Mouse (Mus musculus) midbrain, postnatal 0 days (tissue): ENCODE data around the gene Ccz1. TPM values are rescaled to one million over a fixed set of nuclear protein-coding genes. Genes with fewer than 3 reads are reported as not detected.

Experiments used
- ATAC-seq: fragments of 200-750 bp; cut with Nextera tagmentation; 2 replicates; pipeline ENCODE4 v1.8.0; 2017; ENCODE audit warnings: moderate number of reproducible peaks, mild to moderate bottlenecking, moderate TSS enrichment, moderate library complexity; ENCODE audit not compliant: low FRiP score
- DNase-seq: peaks from one replicate; pipeline ENCODE4 v3.0.0-alpha.2; 2015; ENCODE audit warnings: low spot score
- H3K27ac ChIP-seq: fragments of 300-500 bp; sonication (generic); 2 replicates; pipeline ENCODE4 v1.5.1; 2014; ENCODE audit warnings: low read depth, mild to moderate bottlenecking, low read length, mixed read lengths
- H3K27me3 ChIP-seq: fragments of 300-500 bp; sonication (generic); 2 replicates; pipeline ENCODE4 v1.6.1; 2014; ENCODE audit warnings: low read length, control low read depth, mixed read lengths; ENCODE audit not compliant: insufficient read depth
- H3K36me3 ChIP-seq: fragments of 300-500 bp; sonication (generic); 2 replicates; pipeline ENCODE4 v1.6.1; 2014; ENCODE audit warnings: low read length, control low read depth, mixed read lengths; ENCODE audit not compliant: insufficient read depth
- H3K4me1 ChIP-seq: fragments of 300-500 bp; sonication (generic); 2 replicates; pipeline ENCODE4 v1.6.1; 2014; ENCODE audit warnings: mild to moderate bottlenecking, control low read depth, antibody characterized with exemption, low read length, mixed read lengths; ENCODE audit not compliant: insufficient read depth
- H3K4me2 ChIP-seq: fragments of 300-500 bp; sonication (generic); 2 replicates; pipeline ENCODE4 v1.6.1; 2014; ENCODE audit warnings: low read depth, mild to moderate bottlenecking, low read length, mixed read lengths; ENCODE audit not compliant: poor library complexity, severe bottlenecking
- H3K4me3 ChIP-seq: fragments of 300-500 bp; sonication (generic); 2 replicates; pipeline ENCODE4 v1.5.1; 2014; ENCODE audit warnings: low read depth, mild to moderate bottlenecking, low read length, moderate library complexity
- H3K9ac ChIP-seq: fragments of 300-500 bp; sonication (generic); replicated peaks from 2 replicates; pipeline ENCODE4 v1.6.1; 2014; ENCODE audit warnings: mild to moderate bottlenecking, low read length, moderate library complexity, mixed read lengths; ENCODE audit not compliant: poor library complexity, severe bottlenecking
- H3K9me3 ChIP-seq: fragments of 300-500 bp; sonication (generic); 2 replicates; pipeline ENCODE4 v1.6.1; 2016; ENCODE audit warnings: low read length, control low read depth
- CTCF ChIP-seq: IDR thresholded peaks from 2 replicates; pipeline ENCODE4 v1.5.1; 2016; ENCODE audit warnings: antibody characterized with exemption, mild to moderate bottlenecking
- WGBS: fragments of 180-500 bp; shearing (Covaris S2); extraction: QIAGEN DNeasy Blood & Tissue Kit; methylation state at CpG from one replicate; pipeline ENCODE4 v1.1.7; 2014; 5-methylcytosine and 5-hydroxymethylcytosine counted together
- polyA plus RNA-seq: library from polyadenylated mRNA; unstranded; fragments of >200 nt; fragmentation: Nextera tagmentation; extraction: Ambion mirVana; gene quantifications from 2 replicates; pipeline ENCODE4 v1.2.1, GENCODE M21; 2015
- total RNA-seq: library from RNA; depleted of rRNA; stranded (reverse); fragments of >200 nt; gene quantifications from 2 replicates; pipeline ENCODE4 v1.2.3, GENCODE M21; 2014; rRNA removed

Gene Ccz1
- total and polyA plus RNA-seq, 2 experiments from 2014 or later: 46.9 to 70.3 TPM

- Histone ChIP-seq H3K9ac (no peak overlapping the region), H3K4me2 (no peak overlapping the region), H3K27me3 (no peaks in the 10 kb centered on the region), H3K27ac (no peak overlapping the region), H3K4me1 (no peaks in the 10 kb centered on the region), H3K36me3 (0 out of 2 replicates have a peak, but pooled peaks cover 3% of the 10 kb centered on the region), H3K9me3 (no peaks in the 10 kb centered on the region), H3K4me3 (no peak overlapping the region)
- ATAC-seq (no peak), DNase-seq (no peak)
- no peak for TF ChIP-seq CTCF
- WGBS: 85% methylated on average over 14 of the region's 14 CpGs
Observed at GRCm38 (mm10) chr5:143943231-143944125, 71.2 kb downstream of the Ccz1 start.

GRCm38 (mm10) chr5:143941588-143941987 lies 73.1 kb downstream of the Ccz1 start:
- DNase-seq (no peak), ATAC-seq (no peak)
- H3K4me3 ChIP-seq: no peak overlapping the region
- no peak overlapping the region for H3K4me2 ChIP-seq
- WGBS: 30% methylated on average over 10 of the region's 10 CpGs
- no peak overlapping the region for H3K27ac ChIP-seq
- H3K9me3 ChIP-seq: no peaks in the 10 kb centered on the region
- no peak overlapping the region for H3K9ac ChIP-seq
- TF ChIP-seq CTCF: no peak
- H3K27me3 ChIP-seq: no peaks in the 10 kb centered on the region
- 0 out of 2 replicates have a peak, but pooled peaks cover 3% of the 10 kb centered on the region for H3K36me3 ChIP-seq
- H3K4me1 ChIP-seq: no peaks in the 10 kb centered on the region

Other genes starting within 250 kb of the Ccz1 start
- 24.9 and 28.8 TPM in 2 replicates for gene Eif2ak1, start 197.1 kb downstream of the Ccz1 start, total RNA-seq
- 32.6 and 34.8 TPM in 2 replicates for gene Eif2ak1, start 197.1 kb downstream of the Ccz1 start, polyA plus RNA-seq
- not detected in 2 replicates for gene Ankrd61, start 117.2 kb downstream of the Ccz1 start, total RNA-seq
- 0.21 and 0.26 TPM in 2 replicates for gene Ankrd61, start 117.2 kb downstream of the Ccz1 start, polyA plus RNA-seq
- 52.9 and 64.0 TPM in 2 replicates for gene Aimp2, start 105.0 kb downstream of the Ccz1 start, total RNA-seq
- gene Aimp2, start 105.0 kb downstream of the Ccz1 start, polyA plus RNA-seq: 68.4 and 74.7 TPM in 2 replicates
- 14.0 and 20.2 TPM in 2 replicates for gene Pms2, start 104.9 kb downstream of the Ccz1 start, total RNA-seq
- gene Pms2, start 104.9 kb downstream of the Ccz1 start, polyA plus RNA-seq: 20.2 and 24.8 TPM in 2 replicates
- 0.76 TPM in 1 of 2 replicates, not detected in the other for gene Gm42421, start 86.7 kb downstream of the Ccz1 start, total RNA-seq
- gene Gm42421, start 86.7 kb downstream of the Ccz1 start, polyA plus RNA-seq: 1.1 and 2.4 TPM in 2 replicates
- gene Rsph10b, start 81.8 kb downstream of the Ccz1 start, total RNA-seq: 4.1 and 5.8 TPM in 2 replicates
- 4.2 and 6.8 TPM in 2 replicates for gene Rsph10b, start 81.8 kb downstream of the Ccz1 start, polyA plus RNA-seq
- gene Ocm, start 11.8 kb upstream of the Ccz1 start, total RNA-seq: not detected in 2 replicates
- gene Ocm, start 11.8 kb upstream of the Ccz1 start, polyA plus RNA-seq: 0.25 and 0.43 TPM in 2 replicates
- gene Lmtk2, start 85.6 kb upstream of the Ccz1 start, total RNA-seq: 67.2 and 69.9 TPM in 2 replicates
- 7.1 and 7.3 TPM in 2 replicates for gene Lmtk2, start 85.6 kb upstream of the Ccz1 start, polyA plus RNA-seq
- 0.09 TPM in 1 of 2 replicates, not detected in the other for gene Bhlha15, start 175.4 kb upstream of the Ccz1 start, total RNA-seq
- gene Bhlha15, start 175.4 kb upstream of the Ccz1 start, polyA plus RNA-seq: 0.06 and 0.09 TPM in 2 replicates
- gene Tecpr1, start 208.7 kb upstream of the Ccz1 start, total RNA-seq: 65.4 and 68.4 TPM in 2 replicates
- 36.0 and 37.3 TPM in 2 replicates for gene Tecpr1, start 208.7 kb upstream of the Ccz1 start, polyA plus RNA-seq
- 11.0 and 19.4 TPM in 2 replicates for gene Bri3, start 229.6 kb upstream of the Ccz1 start, total RNA-seq
- 116 and 124 TPM in 2 replicates for gene Bri3, start 229.6 kb upstream of the Ccz1 start, polyA plus RNA-seq